Mouse (Mus musculus) small intestine, adult 2 months (tissue): ENCODE measurements at regions not wholly inside any gene's neighbourhood (a gene's known extent, or its start where the extent isn't known, plus 50 kb on each side); places are given as distances from the start of the nearest gene placed in this dataset.

ENCODE experiments used
- CTCF ChIP-seq: fragments of 200-500 bp; IDR thresholded peaks from 2 replicates; pipeline ENCODE4 v1.5.1; 2012; ENCODE audit warnings: low read depth, mild to moderate bottlenecking, control low read depth, inconsistent platforms, low read length, moderate library complexity, mixed read lengths; ENCODE audit not compliant: insufficient replicate concordance, insufficient read length; ENCODE audit errors: extremely low read depth
- POLR2A ChIP-seq: fragments of 200-500 bp; IDR thresholded peaks from 2 replicates; pipeline ENCODE4 v1.6.1; 2012; ENCODE audit warnings: low read depth, mild to moderate bottlenecking, control low read depth, inconsistent platforms, low read length, moderate library complexity

GRCm38 (mm10) chr3:39220707-39221034 lies 333.9 kb downstream of the Fat4 start:
- TF ChIP-seq POLR2A (no peak), CTCF (no peak)
